In the genomic region with DNA sequence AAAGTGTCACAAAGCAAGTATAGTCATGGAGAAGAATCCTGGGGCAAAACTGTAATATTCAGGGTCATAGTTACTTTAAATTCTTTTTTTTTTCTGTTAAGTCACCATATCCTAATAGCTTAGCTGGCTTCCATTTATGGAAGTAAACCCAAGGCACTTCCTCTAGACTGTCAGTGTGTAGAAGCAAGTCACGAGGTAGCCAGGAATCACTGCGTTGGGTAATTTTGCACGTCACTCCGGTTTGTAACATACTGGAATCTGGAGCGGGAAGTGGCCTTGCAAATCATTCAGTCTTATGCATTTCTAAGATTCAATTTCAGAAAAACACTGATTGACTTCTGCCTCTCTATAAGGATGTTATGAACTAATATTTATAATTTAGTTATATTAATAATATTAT, we compare ENCODE assay signal across 25 mouse cellular contexts.
A peak's percentile ranks its signal among the peaks of the same experiment; 100 is the strongest.
DNase-seq lines count a peak whose midpoint lies in the region; ATAC-seq and TF ChIP-seq lines count a peak whose summit lies in the region.
"Had no signal": no experiment of that assay in that cellular context is flagged by ENCODE, and none has a peak within 500 bp of the region (broad histone marks: within the 10 kb centered on the region; RNA-seq: fewer than 3 reads in every experiment).

No protein-coding gene starts in this region.

- TF ChIP-seq POLR2A in lung, adult 2 months (IDR thresholded peaks at IDR 0.05; ENCODE audit: borderline replicate concordance, extremely low read depth, low read depth, low read length): no peak
- TF ChIP-seq POLR2A in kidney, adult 2 months (IDR thresholded peaks at IDR 0.05; ENCODE audit: low read depth, low read length): no peak

- H3K27ac ChIP-seq in intestine, embryonic 16.5 days (ENCODE audit: low read length): no peak overlapping the region
- H3K27ac ChIP-seq in kidney, adult 2 months (ENCODE audit: insufficient read depth, low read depth, low read length): no peak overlapping the region
- H3K27ac ChIP-seq: hindbrain, postnatal 0 days; left cerebral cortex, adult 2 months; limb, embryonic 10.5 days; liver, embryonic 13.5 days had no signal

- H3K36me3 ChIP-seq in intestine, embryonic 16.5 days (ENCODE audit: control insufficient read depth, insufficient read depth, low read length): no peaks in the 10 kb centered on the region
- H3K36me3 ChIP-seq in kidney, adult 2 months (ENCODE audit: control insufficient read depth, insufficient read depth, low read length): no peaks in the 10 kb centered on the region
- H3K36me3 ChIP-seq: forebrain, embryonic 15.5 days; heart, embryonic 15.5 days; limb, embryonic 10.5 days; liver, embryonic 13.5 days; midbrain, embryonic 15.5 days had no signal

- H3K27me3 ChIP-seq in intestine, embryonic 16.5 days (replicated peaks; ENCODE audit: control insufficient read depth, insufficient read depth, low read length): no peaks in the 10 kb centered on the region
- H3K27me3 ChIP-seq in kidney, adult 2 months (replicated peaks; ENCODE audit: control insufficient read depth, insufficient read depth, low read length): no peaks in the 10 kb centered on the region
- H3K27me3 ChIP-seq: forebrain, embryonic 15.5 days; heart, embryonic 15.5 days; liver, embryonic 13.5 days; midbrain, embryonic 15.5 days; Patski had no signal

- H3K4me3 ChIP-seq in lung, adult 2 months (replicated peaks; ENCODE audit: extremely low read depth, low read depth, low read length): no peak overlapping the region
- H3K4me3 ChIP-seq in intestine, embryonic 16.5 days (ENCODE audit: low read length): no peak overlapping the region
- no peak overlapping the region for H3K4me3 ChIP-seq in kidney, adult 2 months (ENCODE audit: insufficient read depth, low read depth, low read length)
- H3K4me3 ChIP-seq: forebrain, embryonic 15.5 days; heart, embryonic 15.5 days; left cerebral cortex, adult 2 months; limb, embryonic 10.5 days; liver, embryonic 13.5 days; midbrain, embryonic 15.5 days had no signal

- WGBS in lung, adult 2 months: 75% methylated on average over 5 of the region's 5 CpGs
- 88% methylated on average over 5 of the region's 5 CpGs for WGBS in intestine, embryonic 16.5 days
- 93% methylated on average over 5 of the region's 5 CpGs for WGBS in kidney, adult 2 months

- no peak for TF ChIP-seq CTCF in lung, adult 2 months (IDR thresholded peaks at IDR 0.05; ENCODE audit: insufficient read depth, low read length)
- no peak for TF ChIP-seq CTCF in kidney, adult 2 months (conservative IDR thresholded peaks at IDR 0.05; ENCODE audit: insufficient read depth, insufficient read length, low read depth, low read length)

- no peaks in the 10 kb centered on the region for H3K9me3 ChIP-seq in intestine, embryonic 16.5 days (ENCODE audit: control insufficient read depth, low read length)
- H3K9me3 ChIP-seq: forebrain, embryonic 15.5 days; heart, embryonic 15.5 days; limb, embryonic 10.5 days; liver, embryonic 13.5 days; midbrain, embryonic 15.5 days had no signal

- peaks cover 10% of the 10 kb centered on the region for H3K4me1 ChIP-seq in lung, adult 2 months (ENCODE audit: control insufficient read depth, insufficient read depth, low read length)
- peaks cover 12% of the 10 kb centered on the region for H3K4me1 ChIP-seq in intestine, embryonic 16.5 days (ENCODE audit: control insufficient read depth, insufficient read depth, low read length)
- H3K4me1 ChIP-seq in kidney, adult 2 months (ENCODE audit: control insufficient read depth, insufficient read depth, low read length): peaks cover 8% of the 10 kb centered on the region
- H3K4me1 ChIP-seq: limb, embryonic 10.5 days had no signal

- ATAC-seq in neutrophil, adult 5-6 weeks (ENCODE audit: extremely low read depth, insufficient number of reproducible peaks, low FRiP score, poor library complexity, severe bottlenecking): peak; percentile 79
- no peak for ATAC-seq in intestine, embryonic 16.5 days
- ATAC-seq: CD4-positive, CD25-positive, alpha-beta regulatory T cell, adult 4 months; forebrain, embryonic 15.5 days; hindbrain, postnatal 0 days; Patski had no signal

- H3K4me2 ChIP-seq in intestine, embryonic 16.5 days (ENCODE audit: low read depth, low read length): no peak overlapping the region
- H3K4me2 ChIP-seq: forebrain, embryonic 15.5 days; heart, embryonic 15.5 days; liver, embryonic 13.5 days; midbrain, embryonic 15.5 days had no signal

- DNase-seq in gastrocnemius, postnatal 25 days: peak; percentile 9
- DNase-seq in gastrocnemius, postnatal 4 days (ENCODE audit: low spot score in 2 of 2): no peak
- peak; percentile 52 to 55 for DNase-seq in lung, adult 18-20 months
- DNase-seq in lung, adult 2 months: no peak
- peak; percentile 60 for DNase-seq in lung, postnatal 25 days (ENCODE audit: low spot score)
- DNase-seq in kidney, adult 2 months: no peak
- DNase-seq: adrenal gland, postnatal 14 days; cerebellum, adult 18-20 months; cerebellum, postnatal 25 days; embryo, embryonic 11 days; kidney, adult 11 months; kidney, postnatal 10 days; liver, embryonic 13.5 days; right cerebral cortex, postnatal 4 days; thymus, postnatal 25 days had no signal

- H3K9ac ChIP-seq in intestine, embryonic 16.5 days (ENCODE audit: low read depth, low read length): no peak overlapping the region
- H3K9ac ChIP-seq: forebrain, embryonic 15.5 days; heart, embryonic 15.5 days; liver, embryonic 13.5 days; midbrain, embryonic 15.5 days had no signal

Comparison
In these comparisons a context has a peak if more than half of its experiments do, and no peak if none do; other contexts are left out.
1. DNase-seq: peak in gastrocnemius, postnatal 25 days (single experiment), lung, adult 18-20 months (2 of 2) and lung, postnatal 25 days (single experiment); none in gastrocnemius, postnatal 4 days (0 of 2), lung, adult 2 months (single experiment) and kidney, adult 2 months (single experiment).